Mouse (Mus musculus): Measurements from ENCODE around the gene Klk1b11.
"Not testable (repeated sequence)": the region's sequence is repeated elsewhere in the genome, so short reads cannot be mapped to it uniquely, and the experiment has no call there.

DNA sequence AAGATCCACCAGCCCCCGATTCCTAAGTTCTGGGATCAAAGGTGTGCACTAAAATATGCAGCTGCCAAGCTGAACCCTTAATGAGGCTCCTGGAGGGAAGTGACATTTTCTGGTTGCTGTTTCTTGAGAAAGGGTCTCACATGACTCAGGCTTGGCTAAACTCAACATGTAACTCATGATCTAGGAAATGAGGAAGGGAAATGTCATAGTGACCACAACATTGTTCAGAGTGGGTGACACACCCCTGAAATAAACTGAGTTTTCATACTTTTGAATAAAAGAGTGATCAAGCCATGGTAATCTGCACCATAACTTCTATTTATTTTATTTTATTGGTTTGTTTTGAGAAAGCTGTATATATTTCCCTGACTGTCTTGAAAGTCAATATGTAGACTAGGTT lies 856 bp upstream of the Klk1b11 start:
- TF ChIP-seq POLR2A (IDR thresholded peaks at IDR 0.05; ENCODE audit: control insufficient read depth, low read depth, low read length); CTCF (IDR thresholded peaks at IDR 0.05; ENCODE audit: control insufficient read depth, insufficient read depth, insufficient replicate concordance, low read depth, low read length): not testable (repeated sequence)
